Mouse (Mus musculus) forebrain, embryonic 16.5 days (tissue): Measurements from ENCODE around the gene Ermard. TPM values are rescaled to one million over a fixed set of nuclear protein-coding genes. Genes with fewer than 3 reads are reported as not detected.
"Not testable (repeated sequence)": the region's sequence is repeated elsewhere in the genome, so short reads cannot be mapped to it uniquely, and the experiment has no call there.

Source experiments
- ATAC-seq: fragments of 200-750 bp; cut with Nextera tagmentation; 2 replicates; pipeline ENCODE4 v1.8.0; 2017; ENCODE audit warnings: mild to moderate bottlenecking, moderate library complexity
- H3K27ac ChIP-seq: fragments of 300-500 bp; sonication (generic); 2 replicates; pipeline ENCODE4 v1.5.1; 2014; ENCODE audit warnings: low read length, control low read depth
- H3K27me3 ChIP-seq: fragments of 300-500 bp; sonication (generic); replicated peaks from 2 replicates; pipeline ENCODE4 v1.6.1; 2014; ENCODE audit warnings: low read length; ENCODE audit not compliant: control insufficient read depth, insufficient read depth
- H3K36me3 ChIP-seq: fragments of 300-500 bp; sonication (generic); 2 replicates; pipeline ENCODE4 v1.6.1; 2014; ENCODE audit not compliant: control insufficient read depth, insufficient read depth
- H3K4me1 ChIP-seq: fragments of 300-500 bp; sonication (generic); replicated peaks from 2 replicates; pipeline ENCODE4 v1.6.1; 2014; ENCODE audit warnings: low read length; ENCODE audit not compliant: control insufficient read depth, insufficient read depth
- H3K4me2 ChIP-seq: fragments of 300-500 bp; sonication (generic); 2 replicates; pipeline ENCODE4 v1.6.1; 2014; ENCODE audit warnings: mild to moderate bottlenecking, low read length, control low read depth
- H3K4me3 ChIP-seq: fragments of 300-500 bp; sonication (generic); replicated peaks from 2 replicates; pipeline ENCODE4 v1.5.1; 2014; ENCODE audit warnings: mild to moderate bottlenecking, low read length, control low read depth
- H3K9ac ChIP-seq: fragments of 300-500 bp; sonication (generic); replicated peaks from 2 replicates; pipeline ENCODE4 v1.6.1; 2014; ENCODE audit warnings: low read depth, low read length, control low read depth
- H3K9me3 ChIP-seq: fragments of 300-500 bp; sonication (generic); 2 replicates; pipeline ENCODE4 v1.6.1; 2016; ENCODE audit warnings: low read length; ENCODE audit not compliant: control insufficient read depth
- WGBS: fragments of 180-500 bp; shearing (Covaris S2); extraction: QIAGEN DNeasy Blood & Tissue Kit; methylation state at CpG from one replicate; pipeline ENCODE4 v1.1.7; 2014; 5-methylcytosine and 5-hydroxymethylcytosine counted together
- polyA plus RNA-seq: library from polyadenylated mRNA; unstranded; fragments of >200 nt; fragmentation: Nextera tagmentation; extraction: Ambion mirVana; gene quantifications from 2 replicates; pipeline ENCODE4 v1.2.1, GENCODE M21; 2015

The Ermard gene
- polyA plus RNA-seq, 1 experiment from 2014 or later: 86.6 TPM

DNA sequence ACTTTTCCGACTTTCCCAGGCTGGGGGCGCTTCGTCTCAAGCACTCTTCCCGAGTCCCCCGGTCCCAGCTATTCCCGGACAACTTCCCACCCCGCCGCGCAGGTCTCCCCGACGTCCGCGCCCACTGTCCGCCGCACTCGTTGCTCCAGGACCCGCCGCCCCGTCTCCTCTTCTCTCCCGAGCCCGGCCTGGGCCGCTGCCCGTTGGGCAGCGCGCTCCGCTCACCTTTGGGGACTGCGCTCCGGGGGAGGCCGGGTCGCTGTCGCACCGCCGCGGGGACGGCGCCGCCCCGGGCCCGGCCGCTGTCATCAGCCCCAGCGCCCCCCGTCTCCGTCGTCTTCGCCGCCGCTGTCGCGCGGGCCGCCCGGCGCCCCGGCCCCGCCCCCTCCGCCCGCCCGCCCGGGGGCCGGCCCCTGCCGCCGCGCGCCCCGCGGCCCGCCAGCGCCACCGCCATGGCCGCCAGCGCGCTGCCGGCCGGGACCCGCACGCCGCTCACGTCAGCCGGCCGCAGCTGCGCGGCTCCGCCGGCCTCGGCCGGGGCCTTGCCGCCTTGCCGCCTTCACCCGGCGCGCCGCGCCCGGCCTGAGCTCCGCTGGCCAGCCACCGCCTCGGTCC is 17.0 kb upstream of the Ermard start:
- not testable (repeated sequence) for H3K9me3 ChIP-seq, H3K27me3 ChIP-seq, H3K9ac ChIP-seq, H3K4me3 ChIP-seq, H3K4me2 ChIP-seq, H3K36me3 ChIP-seq, H3K27ac ChIP-seq, H3K4me1 ChIP-seq
- no CpG with 5 or more reads among the region's 97 CpGs for WGBS
- ATAC-seq: peak; percentile 72

DNA sequence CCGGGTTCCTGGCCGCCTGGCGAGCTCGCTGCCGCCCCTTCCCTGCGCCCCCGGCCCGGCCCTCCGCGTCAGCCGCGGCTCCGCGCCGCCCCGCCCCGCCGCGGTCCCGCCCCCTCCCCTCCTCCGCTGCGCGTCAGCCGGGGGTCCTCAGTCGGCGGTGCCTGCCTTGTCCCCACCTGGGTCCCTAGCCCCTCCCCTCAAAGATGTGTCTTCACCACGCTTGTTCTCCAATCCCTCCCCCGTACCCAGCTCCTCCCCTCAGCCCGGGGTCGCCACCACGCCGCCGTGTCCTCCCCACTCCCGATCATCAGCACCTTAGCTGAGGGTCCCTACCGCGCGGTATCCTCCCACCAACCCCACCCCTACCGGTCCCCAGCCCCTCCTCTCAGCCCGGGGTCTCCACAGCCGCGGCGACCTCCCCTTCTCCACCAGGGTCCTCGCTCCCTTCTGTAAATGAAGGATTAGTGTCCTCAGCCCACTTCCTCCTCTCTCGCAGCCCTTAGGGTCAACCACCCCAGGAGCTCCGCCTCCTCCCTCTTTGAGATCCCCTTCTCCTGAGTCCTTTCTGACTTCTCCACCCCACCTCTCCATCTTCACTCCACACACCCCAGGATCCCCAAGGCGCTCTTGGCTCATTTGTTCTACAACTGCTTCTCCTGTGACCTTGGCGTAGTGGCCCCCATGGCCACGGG is 16.4 kb upstream of the Ermard start:
- H3K27me3 ChIP-seq, H3K36me3 ChIP-seq, H3K4me1 ChIP-seq, H3K9me3 ChIP-seq, H3K27ac ChIP-seq, H3K4me2 ChIP-seq, H3K4me3 ChIP-seq, H3K9ac ChIP-seq: not testable (repeated sequence)
- WGBS: no CpG with 5 or more reads among the region's 48 CpGs
- peak; percentile 94 for ATAC-seq

- not testable (repeated sequence) for H3K4me2 ChIP-seq, H3K9ac ChIP-seq, H3K27ac ChIP-seq, H3K4me1 ChIP-seq, H3K36me3 ChIP-seq, H3K4me3 ChIP-seq, H3K27me3 ChIP-seq, ATAC-seq, H3K9me3 ChIP-seq
- WGBS: no CpG with 5 or more reads among the region's 6 CpGs
Observed at GRCm38 (mm10) chr17:15025513-15025912, 15.5 kb upstream of the Ermard start.

DNA sequence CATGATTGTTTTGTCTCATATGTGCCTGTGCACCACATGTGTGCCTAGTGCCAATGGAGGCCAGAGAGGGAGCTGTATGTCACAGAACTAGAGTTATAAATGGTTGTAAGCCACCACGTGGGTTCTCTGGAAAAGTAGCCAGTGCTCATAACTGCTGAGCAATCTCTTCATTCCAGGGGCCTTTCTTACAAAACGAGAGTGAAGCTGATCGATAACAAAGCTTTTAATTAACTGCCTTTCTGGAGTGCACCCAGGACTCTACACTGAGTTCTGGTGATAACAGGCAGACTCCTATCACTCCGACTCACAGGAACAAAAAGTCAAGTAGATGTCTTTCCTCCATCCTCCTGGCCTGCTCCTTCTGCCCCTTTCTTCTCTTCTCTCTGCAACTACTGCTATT is 9.6 kb upstream of the Ermard start:
- H3K9me3 ChIP-seq, H3K4me1 ChIP-seq, H3K4me2 ChIP-seq, H3K9ac ChIP-seq, H3K36me3 ChIP-seq, ATAC-seq, H3K27me3 ChIP-seq, H3K4me3 ChIP-seq, H3K27ac ChIP-seq: not testable (repeated sequence)
- no CpG with 5 or more reads among the region's 4 CpGs for WGBS

- ATAC-seq, H3K9me3 ChIP-seq, H3K4me3 ChIP-seq, H3K36me3 ChIP-seq, H3K27ac ChIP-seq, H3K27me3 ChIP-seq, H3K4me1 ChIP-seq, H3K4me2 ChIP-seq, H3K9ac ChIP-seq: not testable (repeated sequence)
- no CpG with 5 or more reads among the region's 3 CpGs for WGBS
Observed at GRCm38 (mm10) chr17:15040455-15040854, 553 bp upstream of the Ermard start.

DNA sequence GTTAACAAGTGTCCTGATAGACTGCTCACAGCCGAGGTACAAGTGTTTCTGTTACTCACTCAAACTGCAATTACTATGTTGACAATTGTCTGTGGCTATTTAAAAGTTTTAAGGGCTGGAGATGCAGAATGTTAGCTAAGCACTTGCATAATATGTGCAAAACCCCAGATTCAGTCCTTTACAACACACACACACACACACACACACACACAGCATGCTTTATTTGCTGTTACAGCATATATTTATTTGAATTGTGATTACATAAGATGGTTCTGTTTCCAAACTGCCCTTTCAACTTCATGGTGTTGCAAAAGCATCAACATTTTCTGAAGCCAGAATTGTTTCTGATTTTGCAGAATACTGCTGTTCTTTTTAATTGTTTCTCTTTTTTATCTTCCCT is 9.3 kb downstream of the Ermard start:
- H3K9me3 ChIP-seq, H3K4me1 ChIP-seq, H3K4me3 ChIP-seq, ATAC-seq, H3K27ac ChIP-seq, H3K4me2 ChIP-seq, H3K9ac ChIP-seq, H3K27me3 ChIP-seq, H3K36me3 ChIP-seq: not testable (repeated sequence)
- no CpG with 5 or more reads among the region's 1 CpGs for WGBS

GRCm38 (mm10) chr17:15052766-15053165 is 11.8 kb downstream of the Ermard start:
- not testable (repeated sequence) for H3K27ac ChIP-seq, H3K9ac ChIP-seq, H3K9me3 ChIP-seq, H3K4me3 ChIP-seq, H3K4me2 ChIP-seq, H3K4me1 ChIP-seq, H3K36me3 ChIP-seq, ATAC-seq, H3K27me3 ChIP-seq
- WGBS: 47% methylated on average over 1 of the region's 1 CpGs

DNA sequence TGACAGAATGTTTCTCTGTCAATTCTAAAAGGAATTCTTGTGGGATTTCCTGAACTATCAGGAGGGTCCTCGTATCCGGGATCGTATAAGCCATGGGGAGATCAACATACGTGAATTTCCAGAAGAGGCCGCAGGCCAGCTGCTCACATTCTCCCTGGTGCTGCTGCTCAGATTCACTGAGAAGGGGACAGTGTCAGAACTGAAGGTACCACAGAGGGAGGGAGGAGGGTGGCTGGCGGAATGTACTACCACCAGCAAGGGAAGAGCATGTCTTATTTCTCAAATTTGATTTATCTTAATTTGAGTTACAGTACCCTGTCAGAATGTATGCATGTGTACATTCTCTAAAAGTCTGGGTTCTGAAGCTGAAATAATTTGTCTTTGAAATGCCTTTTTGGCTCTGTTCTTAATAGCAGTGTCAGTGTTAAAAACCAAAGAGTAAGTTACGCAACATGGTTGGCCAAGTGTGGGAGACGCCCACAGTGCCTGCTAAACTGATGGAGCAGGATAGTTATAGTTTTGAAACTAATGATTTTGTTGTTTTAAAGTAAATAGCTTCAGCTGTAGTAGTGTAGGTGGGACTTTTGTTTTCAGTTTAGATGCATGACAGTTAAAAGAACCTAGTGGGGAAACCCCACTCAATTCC is 12.3 kb downstream of the Ermard start:
- not testable (repeated sequence) for H3K4me1 ChIP-seq, H3K27ac ChIP-seq, H3K9me3 ChIP-seq, H3K9ac ChIP-seq, H3K36me3 ChIP-seq, H3K27me3 ChIP-seq, H3K4me2 ChIP-seq, ATAC-seq, H3K4me3 ChIP-seq
- WGBS: 89% methylated on average over 5 of the region's 8 CpGs

- H3K4me3 ChIP-seq, H3K36me3 ChIP-seq, H3K4me2 ChIP-seq, H3K9ac ChIP-seq, H3K27me3 ChIP-seq, H3K9me3 ChIP-seq, ATAC-seq, H3K27ac ChIP-seq, H3K4me1 ChIP-seq: not testable (repeated sequence)
- WGBS: 89% methylated on average over 10 of the region's 13 CpGs
Observed at GRCm38 (mm10) chr17:15053829-15054200, 12.8 kb downstream of the Ermard start.
